Mouse (Mus musculus): ENCODE data around the gene Cdc6.

DNA sequence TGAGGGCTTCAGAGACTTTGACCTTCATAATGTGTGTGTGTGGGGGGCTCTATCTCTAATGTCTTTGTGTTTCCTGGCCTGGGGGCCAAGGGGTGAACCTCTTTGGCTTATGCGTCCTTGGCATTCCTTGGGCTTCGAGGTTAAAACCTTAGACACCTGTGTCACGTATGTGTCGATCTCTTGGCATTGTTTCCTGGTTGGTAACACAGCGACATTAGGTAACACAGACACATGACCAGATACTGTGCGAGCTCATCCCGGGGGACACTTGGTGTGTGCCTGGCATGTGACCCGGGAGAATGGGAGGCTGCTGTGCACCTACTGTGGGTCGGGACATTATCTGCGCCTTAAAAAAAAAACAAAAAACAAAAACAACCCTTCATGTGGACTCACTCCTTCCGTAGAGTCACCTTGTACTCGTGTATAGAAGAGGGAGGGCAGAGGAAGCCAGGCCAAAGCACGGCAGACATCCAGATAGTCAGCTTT lies 46.3 kb downstream of the Cdc6 start:
- TF ChIP-seq GABPA (IDR thresholded peaks at IDR 0.05; ENCODE audit: low read depth, low read length) (no peak), ELF1 (IDR thresholded peaks at IDR 0.05; ENCODE audit: low read depth, low read length) (no peak), TCF12 (IDR thresholded peaks at IDR 0.05; ENCODE audit: low read depth, low read length) (no peak), BHLHE40 (IDR thresholded peaks at IDR 0.05; ENCODE audit: borderline replicate concordance, low read depth, low read length) (no peak), CTCF (IDR thresholded peaks at IDR 0.05 in 2 of 3, conservative IDR thresholded peaks at IDR 0.05 in 1 of 3; ENCODE audit: control insufficient read depth in 1 of 3, insufficient read depth in 1 of 3, low read depth in 2 of 3, low read length in 3 of 3, poor library complexity in 1 of 3, severe bottlenecking in 1 of 3) (no peak), RCOR1 (IDR thresholded peaks at IDR 0.05; ENCODE audit: low read depth, low read length) (no peak), EP300 (IDR thresholded peaks at IDR 0.05; ENCODE audit: low read depth in 1 of 2, low read length in 2 of 2) (no peak), SMC3 (IDR thresholded peaks at IDR 0.05; ENCODE audit: low read depth, low read length) (no peak), NRF1 (IDR thresholded peaks at IDR 0.05; ENCODE audit: insufficient read depth, low read depth, low read length, poor library complexity, severe bottlenecking) (no peak), ZC3H11A (IDR thresholded peaks at IDR 0.05; ENCODE audit: low read depth, low read length) (no peak)

Data from MEL (cell line).